Mouse (Mus musculus): ENCODE measurements around the gene Ulk4.
A peak's percentile ranks its signal among the peaks of the same experiment; 100 is the strongest.
"Not testable (repeated sequence)": the region's sequence is repeated elsewhere in the genome, so short reads cannot be mapped to it uniquely, and the experiment has no call there.

Gene Ulk4

GRCm38 (mm10) chr9:120934821-120935633 is 342.0 kb downstream of the Ulk4 start:
- peak; percentile 57 for DNase-seq (ENCODE audit: low spot score)

GRCm38 (mm10) chr9:120933886-120934758 is 342.9 kb downstream of the Ulk4 start:
- DNase-seq (ENCODE audit: low spot score) = peak; percentile 66

GRCm38 (mm10) chr9:120933587-120933885 is 343.5 kb downstream of the Ulk4 start:
- DNase-seq (ENCODE audit: low spot score) = no peak

- peak; percentile 93 for DNase-seq (ENCODE audit: low spot score)
Measured at GRCm38 (mm10) chr9:120932797-120933586, 344.0 kb downstream of the Ulk4 start.

- no peak for DNase-seq (ENCODE audit: low spot score)
Measured at GRCm38 (mm10) chr9:120932371-120932770, 344.6 kb downstream of the Ulk4 start.

DNA sequence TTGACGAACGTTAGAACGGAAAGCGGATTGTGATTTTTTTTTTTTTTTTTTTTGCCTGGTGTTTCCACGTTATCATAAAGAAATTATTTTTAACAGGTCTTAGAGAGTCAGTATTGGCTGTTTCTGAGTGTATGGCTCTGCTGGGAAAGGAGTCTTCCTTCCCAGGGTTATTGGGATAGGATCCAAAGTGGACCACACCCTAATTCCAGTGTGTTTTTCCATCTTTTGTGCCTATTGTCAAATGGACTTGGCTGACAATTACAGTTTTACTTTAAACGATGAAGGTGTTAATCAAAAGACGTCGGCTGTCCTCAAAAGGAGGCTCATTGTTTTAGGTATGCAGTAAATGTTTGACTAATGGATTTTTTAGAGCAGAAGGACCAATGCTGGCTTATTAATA is 346.2 kb downstream of the Ulk4 start:
- DNase-seq (ENCODE audit: low spot score) = no peak

GRCm38 (mm10) chr9:120930021-120930420 is 347.0 kb downstream of the Ulk4 start:
- DNase-seq (ENCODE audit: low spot score) = no peak

DNA sequence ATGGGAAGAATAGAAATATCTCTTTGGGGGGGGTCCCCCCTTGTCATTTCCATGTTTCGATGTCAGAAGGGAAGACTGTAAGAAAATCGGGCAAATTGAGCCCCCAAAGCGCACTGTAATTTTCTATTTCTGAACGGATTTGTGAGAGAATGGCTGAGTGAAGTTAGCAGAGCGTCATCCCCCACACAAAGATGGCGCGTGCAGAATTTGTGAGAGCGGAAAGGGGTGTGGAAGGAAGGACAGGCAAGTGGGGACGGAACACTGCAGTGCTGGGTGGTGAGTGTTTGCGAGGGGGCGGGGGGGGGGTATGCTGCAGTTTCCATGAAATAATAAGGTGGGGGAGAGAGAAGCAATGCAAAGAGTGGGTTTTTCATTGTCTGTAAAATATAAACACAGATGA is 347.9 kb downstream of the Ulk4 start, which contains the start of gene Ctnnb1:
Gene Ctnnb1 (plus strand): TSS at position 136 of the 400 bp plus-strand sequence.
- DNase-seq (ENCODE audit: low spot score) = no peak

- DNase-seq (ENCODE audit: low spot score) = no peak
Measured at GRCm38 (mm10) chr9:120926939-120927606, 349.9 kb downstream of the Ulk4 start.

GRCm38 (mm10) chr9:120926126-120926525 is 350.9 kb downstream of the Ulk4 start:
- no peak for DNase-seq (ENCODE audit: low spot score)

DNA sequence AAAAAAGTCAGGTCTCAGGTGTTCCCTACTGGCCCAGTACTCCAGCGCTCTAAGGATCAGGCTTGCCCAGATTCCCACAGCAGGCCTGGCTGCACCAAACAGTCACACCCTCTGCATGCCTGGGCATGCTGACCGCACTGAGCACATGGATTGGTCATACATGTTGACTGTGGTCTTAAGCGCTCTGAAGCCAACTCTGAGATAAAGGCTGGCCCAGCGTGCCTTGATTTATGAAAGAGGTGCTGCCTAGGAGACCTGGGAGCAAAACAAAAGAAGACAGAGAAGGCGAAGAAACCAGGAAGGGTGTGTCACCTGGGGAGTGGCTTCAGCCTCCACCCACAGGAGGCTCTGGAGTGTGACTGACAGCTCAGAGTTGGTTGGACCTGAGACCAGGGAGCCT is 357.9 kb downstream of the Ulk4 start:
- DNase-seq (ENCODE audit: low spot score) = no peak

DNA sequence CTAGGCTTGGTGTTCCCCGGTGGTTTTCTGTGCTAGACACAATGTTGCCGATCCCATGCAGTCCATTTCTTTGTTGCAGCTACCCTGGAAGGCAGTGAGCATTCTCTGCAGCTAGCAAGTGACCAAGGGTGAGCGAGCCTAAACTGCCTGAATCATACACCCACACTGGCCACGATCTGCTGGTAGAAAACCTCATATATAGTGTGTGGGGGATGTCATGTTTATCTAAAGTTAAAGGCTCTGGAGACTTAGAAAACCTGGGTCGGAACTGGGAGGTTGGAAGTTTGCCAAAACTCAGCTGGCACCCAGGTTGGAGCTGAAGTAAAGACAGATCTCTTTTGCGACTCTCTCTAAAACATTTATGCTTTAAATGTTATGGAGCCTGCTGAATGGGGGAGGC is 358.4 kb downstream of the Ulk4 start:
- DNase-seq (ENCODE audit: low spot score) = no peak

DNA sequence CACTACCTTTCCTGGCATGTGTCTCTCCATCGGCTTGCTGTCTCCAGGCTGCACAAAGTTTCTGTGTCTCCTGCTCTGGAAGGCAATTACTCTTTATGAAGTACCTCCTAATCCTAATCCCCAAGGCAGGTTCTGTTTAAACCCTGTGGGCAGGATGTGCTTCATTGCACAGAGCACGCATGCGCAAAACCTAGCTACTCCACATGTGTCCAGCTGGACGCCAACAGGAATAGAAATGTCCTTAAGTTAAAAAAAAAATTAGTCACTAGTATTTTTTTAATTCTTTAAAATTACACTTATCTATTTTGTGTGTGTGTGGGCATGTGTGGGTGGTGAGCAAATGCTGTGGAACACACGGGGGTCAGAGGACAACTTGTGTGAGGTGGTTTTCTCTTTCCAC is 358.8 kb downstream of the Ulk4 start:
- DNase-seq (ENCODE audit: low spot score) = no peak

DNA sequence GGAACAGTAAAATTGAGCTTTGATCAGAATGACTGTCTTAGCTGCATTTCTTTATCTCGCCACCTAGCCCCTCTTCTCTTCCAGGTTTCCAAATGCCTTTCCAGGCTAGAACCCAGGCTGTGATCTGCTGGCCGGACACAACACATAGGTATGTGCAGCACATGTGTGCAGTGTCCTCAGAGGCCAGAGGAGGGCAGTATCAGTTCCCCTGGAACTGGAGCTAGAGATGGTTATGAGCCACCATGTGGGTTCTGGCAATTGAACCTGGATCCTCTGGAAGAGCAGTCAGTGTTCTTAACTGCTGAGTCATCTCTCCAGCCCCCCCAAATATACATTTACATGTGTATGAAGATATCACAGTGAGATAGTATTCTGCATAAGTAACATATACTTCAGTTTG is 359.4 kb downstream of the Ulk4 start:
- DNase-seq (ENCODE audit: low spot score) = not testable (repeated sequence)

GRCm38 (mm10) chr9:120914877-120915459 is 362.0 kb downstream of the Ulk4 start:
- DNase-seq (ENCODE audit: low spot score) = no peak

GRCm38 (mm10) chr9:120914429-120914828 is 362.6 kb downstream of the Ulk4 start:
- DNase-seq (ENCODE audit: low spot score) = no peak

DNA sequence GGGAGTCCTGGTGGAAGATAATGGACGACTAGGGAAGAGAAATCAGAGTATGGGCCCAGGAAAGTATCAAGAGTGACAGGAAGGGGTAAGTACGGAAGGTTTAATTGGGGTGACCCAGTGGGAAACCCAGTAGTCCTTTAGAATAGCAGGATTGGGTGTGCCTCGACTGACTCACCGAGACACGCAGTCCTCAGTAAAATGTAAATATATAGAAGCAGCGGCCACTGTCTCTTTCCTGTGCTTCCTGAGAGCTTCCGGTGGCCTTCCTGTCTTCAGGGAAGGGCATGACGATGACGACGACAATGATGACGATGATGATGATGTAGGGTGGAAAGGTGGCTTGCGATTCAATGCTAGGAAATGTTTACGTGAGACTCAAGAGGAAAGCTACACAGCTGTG is 363.8 kb downstream of the Ulk4 start:
- DNase-seq (ENCODE audit: low spot score) = no peak

- DNase-seq (ENCODE audit: low spot score) = no peak
Measured at GRCm38 (mm10) chr9:120908461-120908860, 368.5 kb downstream of the Ulk4 start.
